Mouse (Mus musculus) midbrain, embryonic 14.5 days (tissue): ENCODE measurements at regions not wholly inside any gene's neighbourhood (a gene's known extent, or its start where the extent isn't known, plus 50 kb on each side); places are given as distances from the start of the nearest gene placed in this dataset.
A peak's percentile ranks its signal among the peaks of the same experiment; 100 is the strongest.

ENCODE experiments used
- ATAC-seq: fragments of 200-750 bp; cut with Nextera tagmentation; 2 replicates; pipeline ENCODE4 v1.8.0; 2017; ENCODE audit warnings: moderate number of reproducible peaks, moderate library complexity; ENCODE audit not compliant: low FRiP score, low TSS enrichment
- DNase-seq: peaks from one replicate; pipeline ENCODE4 v3.0.0-alpha.2; 2015
- H3K27ac ChIP-seq: fragments of 300-500 bp; sonication (generic); replicated peaks from 2 replicates; pipeline ENCODE4 v1.5.1; 2014; ENCODE audit warnings: mild to moderate bottlenecking, low read depth, low read length, moderate library complexity
- H3K27me3 ChIP-seq: fragments of 300-500 bp; sonication (generic); 2 replicates; pipeline ENCODE4 v1.6.1; 2014; ENCODE audit warnings: low read length, control low read depth, mixed read lengths; ENCODE audit not compliant: control insufficient read depth, insufficient read depth
- H3K36me3 ChIP-seq: fragments of 300-500 bp; sonication (generic); 2 replicates; pipeline ENCODE4 v1.6.1; 2014; ENCODE audit warnings: low read length, control low read depth; ENCODE audit not compliant: control insufficient read depth, insufficient read depth
- H3K4me1 ChIP-seq: fragments of 300-500 bp; sonication (generic); 2 replicates; pipeline ENCODE4 v1.6.1; 2014; ENCODE audit warnings: mild to moderate bottlenecking, antibody characterized with exemption, low read length, control low read depth; ENCODE audit not compliant: control insufficient read depth, insufficient read depth
- H3K4me2 ChIP-seq: fragments of 300-500 bp; sonication (generic); 2 replicates; pipeline ENCODE4 v1.6.1; 2014; ENCODE audit warnings: mild to moderate bottlenecking, low read length, moderate library complexity
- H3K4me3 ChIP-seq: fragments of 300-500 bp; sonication (generic); replicated peaks from 2 replicates; pipeline ENCODE4 v1.5.1; 2014; ENCODE audit warnings: low read depth, low read length
- H3K9ac ChIP-seq: fragments of 300-500 bp; sonication (generic); replicated peaks from 2 replicates; pipeline ENCODE4 v1.6.1; 2014; ENCODE audit warnings: mild to moderate bottlenecking, low read length, moderate library complexity
- H3K9me3 ChIP-seq: fragments of 300-500 bp; sonication (generic); 2 replicates; pipeline ENCODE4 v1.6.1; 2016; ENCODE audit warnings: low read length, control low read depth, mixed read lengths; ENCODE audit not compliant: control insufficient read depth
- WGBS: fragments of 180-500 bp; shearing (Covaris S2); extraction: QIAGEN DNeasy Blood & Tissue Kit; methylation state at CpG from one replicate; pipeline ENCODE4 v1.1.7; 2014; 5-methylcytosine and 5-hydroxymethylcytosine counted together

DNA sequence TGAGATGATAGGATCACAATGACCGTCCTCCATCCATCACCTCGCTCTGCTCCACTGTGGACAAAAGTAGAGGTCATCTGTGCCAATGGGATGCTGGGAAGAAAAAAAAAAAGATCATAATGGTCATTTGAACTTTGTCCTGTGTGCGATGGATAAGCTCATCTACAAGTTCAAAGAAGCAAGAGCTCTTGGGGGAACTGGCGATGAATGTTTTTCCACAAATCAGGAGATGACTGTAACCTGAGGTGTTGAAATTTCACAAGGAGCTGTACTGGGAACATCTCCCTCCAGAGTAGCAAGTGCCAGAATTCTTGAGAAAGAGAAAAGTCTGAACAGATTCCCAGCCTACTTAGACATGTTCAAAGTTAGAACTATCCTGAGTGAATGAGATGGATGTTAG lies 287.0 kb downstream of the Tns3 start:
- H3K36me3 ChIP-seq = no peaks in the 10 kb centered on the region
- H3K9me3 ChIP-seq = no peaks in the 10 kb centered on the region
- 90% methylated on average over 4 of the region's 4 CpGs for WGBS
- no peak overlapping the region for H3K4me2 ChIP-seq
- H3K27me3 ChIP-seq = no peaks in the 10 kb centered on the region
- DNase-seq (no peak), ATAC-seq (no peak)
- no peak overlapping the region for H3K9ac ChIP-seq
- H3K4me3 ChIP-seq = no peak overlapping the region
- H3K27ac ChIP-seq = no peak overlapping the region
- H3K4me1 ChIP-seq = no peaks in the 10 kb centered on the region

DNA sequence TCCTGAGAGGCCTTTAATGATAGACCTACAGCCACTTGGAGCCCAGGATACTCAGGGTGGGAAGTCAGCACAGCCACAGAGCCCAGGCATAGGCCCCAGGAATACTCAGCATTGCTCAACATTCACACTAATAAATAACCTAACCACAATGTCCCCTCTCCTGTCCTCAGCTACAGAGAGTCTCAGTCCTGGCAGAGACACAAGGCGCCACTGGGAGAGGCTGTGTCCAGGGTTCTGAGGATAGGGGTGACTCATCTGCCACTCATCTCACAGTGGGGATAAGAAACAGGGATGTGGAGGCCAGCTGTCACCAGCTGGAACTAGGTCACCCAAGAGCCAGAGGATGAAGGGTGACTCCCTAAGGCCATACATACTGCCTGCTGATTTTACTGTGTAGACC lies 298.8 kb downstream of the Tns3 start:
- H3K27me3 ChIP-seq = no peaks in the 10 kb centered on the region
- H3K27ac ChIP-seq = no peak overlapping the region
- 85% methylated on average over 1 of the region's 1 CpGs for WGBS
- no peak overlapping the region for H3K4me2 ChIP-seq
- ATAC-seq (no peak), DNase-seq (no peak)
- no peaks in the 10 kb centered on the region for H3K4me1 ChIP-seq
- H3K9me3 ChIP-seq = no peaks in the 10 kb centered on the region
- H3K36me3 ChIP-seq = no peaks in the 10 kb centered on the region
- H3K4me3 ChIP-seq = no peak overlapping the region
- H3K9ac ChIP-seq = no peak overlapping the region

GRCm38 (mm10) chr11:8364703-8365433 lies 299.5 kb downstream of the Tns3 start:
- no peak overlapping the region for H3K9ac ChIP-seq
- 80% methylated on average over 9 of the region's 9 CpGs for WGBS

GRCm38 (mm10) chr11:8344938-8345337 lies 319.4 kb downstream of the Tns3 start:
- H3K4me1 ChIP-seq = no peaks in the 10 kb centered on the region
- WGBS = 84% methylated on average over 14 of the region's 14 CpGs
- no peak overlapping the region for H3K9ac ChIP-seq
- no peaks in the 10 kb centered on the region for H3K9me3 ChIP-seq
- H3K4me3 ChIP-seq = no peak overlapping the region
- H3K27me3 ChIP-seq = no peaks in the 10 kb centered on the region
- no peak for ATAC-seq
- H3K36me3 ChIP-seq = no peaks in the 10 kb centered on the region
- H3K4me2 ChIP-seq = no peak overlapping the region
- no peak overlapping the region for H3K27ac ChIP-seq
- no peak for DNase-seq

More at GRCm38 (mm10) chr11:8364703-8365433, 299.5 kb downstream of the Tns3 start:
- DNase-seq = no peak
- H3K4me2 ChIP-seq = no peak overlapping the region
- no peak overlapping the region for H3K27ac ChIP-seq
- no peak overlapping the region for H3K4me3 ChIP-seq
- H3K9me3 ChIP-seq = no peaks in the 10 kb centered on the region
- ATAC-seq = no peak
- H3K36me3 ChIP-seq = no peaks in the 10 kb centered on the region
- no peaks in the 10 kb centered on the region for H3K27me3 ChIP-seq
- H3K4me1 ChIP-seq = no peaks in the 10 kb centered on the region

GRCm38 (mm10) chr11:8302347-8303188 lies 361.8 kb downstream of the Tns3 start:
- peak; percentile 69 for ATAC-seq
- WGBS = 60% methylated on average over 14 of the region's 14 CpGs
- Histone ChIP-seq H3K9me3 (no peaks in the 10 kb centered on the region), H3K9ac (no peak overlapping the region), H3K27me3 (no peaks in the 10 kb centered on the region), H3K4me1 (no peaks in the 10 kb centered on the region), H3K4me3 (no peak overlapping the region), H3K4me2 (no peak overlapping the region), H3K36me3 (no peaks in the 10 kb centered on the region), H3K27ac (no peak overlapping the region)
- DNase-seq = peak; percentile 82

- ATAC-seq (no peak), DNase-seq (no peak)
- no peak overlapping the region for H3K27ac ChIP-seq
- no peak overlapping the region for H3K9ac ChIP-seq
- H3K4me2 ChIP-seq = no peak overlapping the region
- H3K9me3 ChIP-seq = no peaks in the 10 kb centered on the region
- no peaks in the 10 kb centered on the region for H3K4me1 ChIP-seq
- H3K27me3 ChIP-seq = no peaks in the 10 kb centered on the region
- H3K4me3 ChIP-seq = no peak overlapping the region
- no peaks in the 10 kb centered on the region for H3K36me3 ChIP-seq
- WGBS = 74% methylated on average over 5 of the region's 5 CpGs
Measured at GRCm38 (mm10) chr11:8297462-8297861, 366.9 kb downstream of the Tns3 start.

DNA sequence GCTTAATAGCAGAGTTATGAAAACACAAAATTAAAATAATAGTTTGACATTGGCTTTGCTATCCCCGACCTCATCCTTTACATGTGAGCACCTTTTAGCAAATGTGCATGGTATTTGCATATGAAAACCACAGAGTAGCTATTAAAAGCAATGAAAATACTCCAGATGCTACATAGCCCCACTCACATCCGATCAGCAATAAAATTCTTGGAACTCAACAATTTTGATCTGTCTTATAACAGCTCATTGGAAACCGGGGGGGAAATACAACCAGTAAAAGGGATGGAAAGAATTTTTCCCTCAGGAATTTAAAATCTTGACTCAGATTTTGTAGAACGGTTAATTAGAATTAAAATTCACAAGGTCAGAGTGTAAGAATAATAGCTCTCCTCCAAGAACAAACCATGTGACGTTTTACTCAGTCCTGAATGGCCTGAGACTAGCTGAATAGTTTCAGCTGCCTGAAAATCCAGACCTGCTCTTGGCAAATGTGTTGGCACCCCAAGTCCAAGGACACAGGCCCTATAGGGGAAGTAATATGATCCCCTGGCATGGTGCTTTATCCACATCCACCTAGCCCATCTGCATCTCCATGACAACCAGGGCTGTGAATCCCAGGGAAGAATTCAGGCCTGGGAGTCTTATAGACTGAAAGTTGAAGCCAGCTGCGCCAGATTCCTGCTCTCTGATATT lies 370.9 kb downstream of the Tns3 start:
- no peak overlapping the region for H3K27ac ChIP-seq
- H3K36me3 ChIP-seq = no peaks in the 10 kb centered on the region
- peak; percentile 38 for DNase-seq
- no peak overlapping the region for H3K9ac ChIP-seq
- WGBS = 47% methylated on average over 6 of the region's 6 CpGs
- H3K4me2 ChIP-seq = no peak overlapping the region
- no peaks in the 10 kb centered on the region for H3K4me1 ChIP-seq
- no peaks in the 10 kb centered on the region for H3K27me3 ChIP-seq
- no peaks in the 10 kb centered on the region for H3K9me3 ChIP-seq
- no peak overlapping the region for H3K4me3 ChIP-seq
- ATAC-seq = no peak

DNA sequence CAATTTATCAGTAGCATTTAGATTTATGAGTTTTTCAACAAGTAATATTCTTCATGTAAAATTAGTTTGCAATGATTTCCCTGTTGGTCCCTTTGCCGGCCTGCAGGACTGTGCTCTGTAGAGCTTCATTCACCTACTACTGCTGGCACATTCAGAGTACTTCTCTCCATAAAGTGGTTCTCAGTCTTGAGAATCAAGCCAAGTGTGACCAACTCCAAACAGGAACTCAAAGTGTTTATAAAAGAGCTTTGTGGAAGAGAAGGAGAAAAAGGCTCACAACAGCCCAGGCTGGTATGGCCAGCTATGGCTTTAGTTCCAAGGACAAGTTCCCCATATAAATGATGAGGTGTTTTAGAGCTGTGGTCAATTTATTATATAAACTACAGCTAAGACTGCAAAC lies 379.1 kb downstream of the Tns3 start:
- WGBS = 91% methylated on average over 1 of the region's 1 CpGs
- Histone ChIP-seq H3K9ac (no peak overlapping the region), H3K36me3 (no peaks in the 10 kb centered on the region), H3K9me3 (no peaks in the 10 kb centered on the region), H3K4me3 (no peak overlapping the region), H3K27ac (no peak overlapping the region), H3K27me3 (no peaks in the 10 kb centered on the region), H3K4me1 (no peaks in the 10 kb centered on the region), H3K4me2 (no peak overlapping the region)
- no peak for ATAC-seq
- no peak for DNase-seq
